Mouse (Mus musculus): Measurements from ENCODE around the gene Tspan9. TPM values are rescaled to one million over a fixed set of nuclear protein-coding genes. Genes with fewer than 3 reads are reported as not detected.
A peak's percentile ranks its signal among the peaks of the same experiment; 100 is the strongest.

Gene Tspan9
- total and polyA plus RNA-seq, 2 experiments from 2014 or later = 105 to 332 TPM

GRCm38 (mm10) chr6:127970120-127970519 is 173.3 kb downstream of the Tspan9 start:
- ATAC-seq (ENCODE audit: insufficient read depth, low read depth) (peak; percentile 43), DNase-seq (ENCODE audit: low spot score) (peak; percentile 70)
- no peaks in the 10 kb centered on the region for H3K27me3 ChIP-seq (ENCODE audit: control insufficient read depth, insufficient read depth, low read length)
- H3K9me3 ChIP-seq (replicated peaks; ENCODE audit: control insufficient read depth, low read length) = no peaks in the 10 kb centered on the region
- H3K36me3 ChIP-seq (replicated peaks; ENCODE audit: control insufficient read depth, insufficient read depth, low read length) = peaks cover 18% of the 10 kb centered on the region
- H3K9ac ChIP-seq (replicated peaks; ENCODE audit: low read depth, low read length) = no peak overlapping the region
- peaks cover 16% of the 10 kb centered on the region; the same call in 1 of the 2 replicates for H3K4me1 ChIP-seq (ENCODE audit: control insufficient read depth, insufficient read depth)
- H3K4me3 ChIP-seq (ENCODE audit: low read depth, low read length) = no peak overlapping the region
- 10% methylated on average over 7 of the region's 7 CpGs for WGBS
- no peak overlapping the region for H3K4me2 ChIP-seq (ENCODE audit: low read depth, low read length)
- no peak overlapping the region for H3K27ac ChIP-seq (ENCODE audit: low read depth)
- TF ChIP-seq CTCF (IDR thresholded peaks at IDR 0.05; ENCODE audit: low read depth) = peak; percentile 98
- no peak for TF ChIP-seq EP300 (IDR thresholded peaks at IDR 0.05; ENCODE audit: low read depth)

- Histone ChIP-seq H3K9me3 (replicated peaks; ENCODE audit: control insufficient read depth, low read length) (no peaks in the 10 kb centered on the region), H3K27ac (ENCODE audit: low read depth) (no peak overlapping the region), H3K4me2 (ENCODE audit: low read depth, low read length) (no peak overlapping the region), H3K9ac (replicated peaks; ENCODE audit: low read depth, low read length) (no peak overlapping the region), H3K4me3 (ENCODE audit: low read depth, low read length) (no peak overlapping the region), H3K4me1 (ENCODE audit: control insufficient read depth, insufficient read depth) (peaks cover 13% of the 10 kb centered on the region; the same call in 1 of the 2 replicates), H3K36me3 (replicated peaks; ENCODE audit: control insufficient read depth, insufficient read depth, low read length) (peaks cover 22% of the 10 kb centered on the region), H3K27me3 (ENCODE audit: control insufficient read depth, insufficient read depth, low read length) (no peaks in the 10 kb centered on the region)
- ATAC-seq (ENCODE audit: insufficient read depth, low read depth) (no peak), DNase-seq (ENCODE audit: low spot score) (no peak)
- TF ChIP-seq EP300 (IDR thresholded peaks at IDR 0.05; ENCODE audit: low read depth) (no peak), CTCF (IDR thresholded peaks at IDR 0.05; ENCODE audit: low read depth) (no peak)
- 55% methylated on average over 7 of the region's 7 CpGs for WGBS
These were observed 173.7 kb downstream of the Tspan9 start for GRCm38 (mm10) chr6:127969709-127970108.

DNA sequence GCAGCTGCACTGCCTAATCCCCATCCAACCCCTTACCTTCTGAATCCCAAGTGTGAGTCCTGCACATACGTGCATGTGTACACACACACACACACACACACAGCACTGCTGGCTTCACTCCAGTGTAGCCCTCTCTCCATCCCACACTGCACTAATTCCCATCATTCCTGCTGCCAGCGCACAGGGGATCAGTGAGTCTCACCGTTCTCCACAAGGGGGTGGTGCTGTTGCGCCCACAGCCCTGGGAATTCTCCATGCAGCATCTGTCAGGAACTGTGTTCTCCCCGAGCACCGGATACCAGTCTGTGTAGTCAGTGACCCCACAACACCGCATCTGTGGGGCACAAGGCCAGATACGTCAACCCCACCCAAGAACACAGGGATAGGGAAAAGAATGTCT is 177.9 kb downstream of the Tspan9 start:
- 50% methylated on average over 8 of the region's 8 CpGs for WGBS
- H3K36me3 ChIP-seq (replicated peaks; ENCODE audit: control insufficient read depth, insufficient read depth, low read length) = peaks cover 62% of the 10 kb centered on the region
- no peak overlapping the region for H3K4me2 ChIP-seq (ENCODE audit: low read depth, low read length)
- peak; percentile 39; the same call in 1 of the 2 replicates for ATAC-seq (ENCODE audit: insufficient read depth, low read depth)
- no peaks in the 10 kb centered on the region for H3K4me1 ChIP-seq (ENCODE audit: control insufficient read depth, insufficient read depth)
- no peak overlapping the region for H3K4me3 ChIP-seq (ENCODE audit: low read depth, low read length)
- H3K9me3 ChIP-seq (replicated peaks; ENCODE audit: control insufficient read depth, low read length) = no peaks in the 10 kb centered on the region
- H3K9ac ChIP-seq (replicated peaks; ENCODE audit: low read depth, low read length) = no peak overlapping the region
- no peak for DNase-seq (ENCODE audit: low spot score)
- H3K27me3 ChIP-seq (ENCODE audit: control insufficient read depth, insufficient read depth, low read length) = no peaks in the 10 kb centered on the region
- TF ChIP-seq CTCF (IDR thresholded peaks at IDR 0.05; ENCODE audit: low read depth) = peak; percentile 64
- no peak for TF ChIP-seq EP300 (IDR thresholded peaks at IDR 0.05; ENCODE audit: low read depth)
- H3K27ac ChIP-seq (ENCODE audit: low read depth) = no peak overlapping the region

DNA sequence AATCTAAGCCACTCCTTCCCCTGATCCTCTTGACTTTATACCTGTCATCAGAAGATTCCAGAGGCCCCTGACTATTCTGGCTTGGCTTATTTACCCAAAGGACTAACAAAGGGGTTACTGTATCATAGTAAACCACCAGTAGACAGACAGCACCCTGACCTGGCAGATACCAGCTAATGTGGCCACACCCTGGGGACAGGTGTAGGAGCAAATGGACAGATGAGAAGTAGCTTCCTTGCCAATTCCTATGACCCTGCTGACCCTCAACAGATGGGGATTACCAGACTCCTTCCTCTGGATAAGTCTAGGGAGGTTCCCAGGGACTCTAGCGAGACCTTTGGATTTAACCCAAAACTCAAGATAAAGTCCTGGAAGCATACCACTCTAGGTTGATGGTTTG is 183.2 kb downstream of the Tspan9 start:
- no peaks in the 10 kb centered on the region for H3K9me3 ChIP-seq (replicated peaks; ENCODE audit: control insufficient read depth, low read length)
- ATAC-seq (ENCODE audit: insufficient read depth, low read depth) (no peak), DNase-seq (ENCODE audit: low spot score) (no peak)
- no peaks in the 10 kb centered on the region for H3K27me3 ChIP-seq (ENCODE audit: control insufficient read depth, insufficient read depth, low read length)
- 60% methylated on average over 1 of the region's 1 CpGs for WGBS
- H3K27ac ChIP-seq (ENCODE audit: low read depth) = no peak overlapping the region
- H3K9ac ChIP-seq (replicated peaks; ENCODE audit: low read depth, low read length) = no peak overlapping the region
- TF ChIP-seq CTCF (IDR thresholded peaks at IDR 0.05; ENCODE audit: low read depth) (no peak), EP300 (IDR thresholded peaks at IDR 0.05; ENCODE audit: low read depth) (no peak)
- no peak overlapping the region for H3K4me2 ChIP-seq (ENCODE audit: low read depth, low read length)
- H3K4me3 ChIP-seq (ENCODE audit: low read depth, low read length) = no peak overlapping the region
- no peaks in the 10 kb centered on the region for H3K4me1 ChIP-seq (ENCODE audit: control insufficient read depth, insufficient read depth)
- peaks cover 45% of the 10 kb centered on the region for H3K36me3 ChIP-seq (replicated peaks; ENCODE audit: control insufficient read depth, insufficient read depth, low read length)

- H3K9ac ChIP-seq (replicated peaks; ENCODE audit: low read depth, low read length) = no peak overlapping the region
- no peaks in the 10 kb centered on the region for H3K9me3 ChIP-seq (replicated peaks; ENCODE audit: control insufficient read depth, low read length)
- TF ChIP-seq CTCF (IDR thresholded peaks at IDR 0.05; ENCODE audit: low read depth) = no peak
- TF ChIP-seq EP300 (IDR thresholded peaks at IDR 0.05; ENCODE audit: low read depth) = no peak
- no peak overlapping the region for H3K4me3 ChIP-seq (ENCODE audit: low read depth, low read length)
- no peaks in the 10 kb centered on the region for H3K27me3 ChIP-seq (ENCODE audit: control insufficient read depth, insufficient read depth, low read length)
- H3K36me3 ChIP-seq (replicated peaks; ENCODE audit: control insufficient read depth, insufficient read depth, low read length) = peaks cover 5% of the 10 kb centered on the region
- H3K4me2 ChIP-seq (ENCODE audit: low read depth, low read length) = no peak overlapping the region
- DNase-seq (ENCODE audit: low spot score) (no peak), ATAC-seq (ENCODE audit: insufficient read depth, low read depth) (no peak)
- no peaks in the 10 kb centered on the region for H3K4me1 ChIP-seq (ENCODE audit: control insufficient read depth, insufficient read depth)
- 76% methylated on average over 5 of the region's 5 CpGs for WGBS
- H3K27ac ChIP-seq (ENCODE audit: low read depth) = no peak overlapping the region
These were observed 187.2 kb downstream of the Tspan9 start for GRCm38 (mm10) chr6:127956172-127956571.

DNA sequence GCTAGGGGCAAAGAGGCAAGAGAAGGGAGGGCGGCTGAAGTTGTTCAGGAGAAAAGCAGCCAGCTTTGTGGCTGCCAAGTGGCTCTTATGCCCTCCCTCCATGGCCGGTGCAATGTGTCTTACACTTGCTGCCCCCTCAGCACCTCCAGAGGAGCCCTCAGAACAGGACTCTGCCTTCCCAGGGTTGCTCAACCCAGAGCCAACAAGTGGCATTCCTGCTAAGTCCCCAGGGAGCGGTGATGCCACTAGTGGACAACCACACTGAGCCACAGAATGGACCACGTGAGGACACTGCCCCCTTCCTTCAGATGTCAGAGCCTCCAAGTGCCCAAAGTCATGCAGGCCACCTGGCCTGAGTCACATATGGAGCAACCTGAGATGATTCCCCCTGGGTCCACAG is 190.3 kb downstream of the Tspan9 start:
- H3K27ac ChIP-seq (ENCODE audit: low read depth) = no peak overlapping the region
- DNase-seq (ENCODE audit: low spot score) (no peak), ATAC-seq (ENCODE audit: insufficient read depth, low read depth) (no peak)
- 0 out of 2 replicates have a peak, but pooled peaks cover 4% of the 10 kb centered on the region for H3K27me3 ChIP-seq (ENCODE audit: control insufficient read depth, insufficient read depth, low read length)
- H3K9ac ChIP-seq (replicated peaks; ENCODE audit: low read depth, low read length) = no peak overlapping the region
- 78% methylated on average over 4 of the region's 4 CpGs for WGBS
- H3K4me2 ChIP-seq (ENCODE audit: low read depth, low read length) = no peak overlapping the region
- no peaks in the 10 kb centered on the region for H3K9me3 ChIP-seq (replicated peaks; ENCODE audit: control insufficient read depth, low read length)
- no peaks in the 10 kb centered on the region for H3K4me1 ChIP-seq (ENCODE audit: control insufficient read depth, insufficient read depth)
- no peak for TF ChIP-seq CTCF (IDR thresholded peaks at IDR 0.05; ENCODE audit: low read depth)
- no peak for TF ChIP-seq EP300 (IDR thresholded peaks at IDR 0.05; ENCODE audit: low read depth)
- no peak overlapping the region for H3K4me3 ChIP-seq (ENCODE audit: low read depth, low read length)
- no peaks in the 10 kb centered on the region for H3K36me3 ChIP-seq (replicated peaks; ENCODE audit: control insufficient read depth, insufficient read depth, low read length)
